Mouse (Mus musculus) naive thymus-derived CD4-positive, alpha-beta T cell, adult 2 months (primary cell): ENCODE results near the gene Klk1b5.
A peak's percentile ranks its signal among the peaks of the same experiment; 100 is the strongest.

Experiments
- DNase-seq: peaks from one replicate; pipeline ENCODE4 v3.0.0-alpha.2; 2011; ENCODE audit warnings: low read depth

Klk1b5 gene

DNA sequence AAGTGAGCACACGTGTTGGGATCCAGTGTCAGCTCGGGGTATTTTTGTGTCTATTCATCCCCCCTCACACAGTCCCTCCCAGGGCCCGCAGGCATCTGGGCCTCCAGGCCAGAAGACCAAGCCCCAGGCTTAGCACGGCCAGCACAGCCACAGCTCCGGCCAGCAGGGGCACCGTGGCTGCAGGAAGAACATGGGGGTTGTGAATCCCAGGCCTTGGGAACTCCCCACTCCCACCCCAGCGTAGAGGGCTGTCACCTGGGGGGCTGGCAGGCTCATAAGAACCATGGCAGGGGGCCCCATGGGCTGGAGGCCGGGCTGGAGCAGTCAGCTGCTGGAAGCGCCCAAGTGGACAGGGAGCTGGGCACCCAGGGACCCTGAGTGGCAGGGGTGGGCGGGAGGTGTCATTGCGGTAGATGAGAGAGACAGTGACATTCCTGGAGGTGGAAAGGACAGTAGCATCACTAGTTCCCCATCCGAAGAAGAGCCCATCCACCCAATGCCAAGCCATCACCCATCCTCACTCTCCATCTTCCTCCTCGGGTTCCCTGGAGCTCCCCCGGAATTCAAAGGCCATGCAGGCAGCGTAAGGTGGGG lies 37.4 kb downstream of the Klk1b5 start:
- DNase-seq: no peak

DNA sequence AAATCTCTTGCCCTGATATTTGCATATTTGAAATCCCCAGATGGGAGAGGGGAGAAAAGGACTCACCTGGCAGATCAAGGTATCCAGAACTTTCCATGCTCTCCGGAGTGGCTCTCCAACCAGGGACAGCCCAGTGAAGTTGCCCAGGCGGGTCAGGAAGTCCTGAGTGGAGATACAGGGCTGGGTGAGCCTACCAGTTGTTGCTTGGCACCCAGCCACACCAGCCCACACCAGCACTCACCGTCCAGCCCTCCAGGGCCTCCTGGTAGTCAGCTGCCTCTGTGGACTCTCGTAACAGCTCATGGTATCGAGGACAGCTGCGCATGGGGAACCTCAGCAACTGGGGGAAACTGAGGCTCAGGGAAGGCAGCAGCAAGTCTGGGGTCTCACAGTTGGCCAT lies 39.2 kb downstream of the Klk1b5 start:
- no peak for DNase-seq

DNA sequence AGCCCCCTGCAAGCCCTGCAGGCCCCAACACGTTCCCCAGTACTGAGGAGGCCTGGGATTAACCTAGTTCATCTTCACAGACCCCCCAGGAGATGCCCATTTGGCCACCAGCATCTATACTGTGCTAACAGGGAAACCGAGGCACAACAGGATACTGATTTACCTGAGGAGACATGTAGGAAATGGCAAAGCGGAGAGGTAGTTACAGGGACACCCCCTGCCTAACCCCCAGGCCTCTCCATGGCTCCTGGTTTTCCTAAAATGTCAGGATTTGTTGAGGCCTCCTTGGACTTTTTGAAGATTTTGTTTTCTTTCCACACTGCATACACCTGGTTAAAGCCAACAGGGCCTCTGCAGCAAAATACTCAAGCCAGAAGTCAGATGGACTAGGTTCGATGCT lies 41.5 kb downstream of the Klk1b5 start, which contains the start of gene Acp4:
Gene Acp4 (minus strand): TSS at position 101 of the 400 bp plus-strand sequence.
- no peak for DNase-seq

DNA sequence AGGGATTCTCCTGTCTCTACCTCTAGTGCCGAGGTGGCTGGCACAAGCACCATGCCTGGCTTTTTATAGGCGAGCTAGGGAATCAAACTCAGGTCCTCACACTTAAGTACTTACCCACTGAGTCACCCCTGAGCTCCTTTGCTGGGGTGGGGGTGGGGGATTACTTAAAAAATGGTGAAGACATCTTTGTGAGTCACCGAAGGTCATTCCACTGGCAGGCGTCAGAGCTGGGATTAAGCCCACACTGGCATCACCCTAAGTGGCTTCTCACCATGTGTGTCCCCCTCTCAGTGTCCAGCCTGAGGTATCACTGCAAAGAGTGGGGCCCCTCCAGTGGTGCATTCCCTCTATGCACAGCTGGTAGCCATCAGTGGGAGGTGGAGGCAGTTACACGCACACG lies 44.7 kb downstream of the Klk1b5 start:
- no peak for DNase-seq

DNA sequence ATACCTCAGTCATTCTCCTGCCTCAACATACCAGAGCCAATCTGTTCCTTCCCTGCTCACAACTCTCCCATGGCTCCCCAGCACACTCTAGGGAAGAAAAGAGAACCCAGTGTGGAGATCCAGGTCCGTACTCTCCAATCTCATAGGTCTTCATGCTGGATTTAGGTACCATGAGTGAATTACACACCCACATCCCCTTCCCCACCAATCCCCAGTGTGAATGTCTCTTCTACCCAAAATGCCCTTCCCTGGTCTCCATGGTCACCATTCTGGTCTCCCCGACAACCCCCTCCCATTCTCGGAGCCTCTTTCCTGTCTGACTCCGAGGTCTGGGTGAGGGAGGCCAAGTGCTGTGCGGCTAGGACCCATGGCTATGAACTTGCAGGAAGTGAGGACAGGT lies 45.4 kb downstream of the Klk1b5 start, which contains the start of gene Gm15517:
Gene Gm15517 (plus strand): TSS at position 301 of the 400 bp plus-strand sequence.
- DNase-seq: no peak

DNA sequence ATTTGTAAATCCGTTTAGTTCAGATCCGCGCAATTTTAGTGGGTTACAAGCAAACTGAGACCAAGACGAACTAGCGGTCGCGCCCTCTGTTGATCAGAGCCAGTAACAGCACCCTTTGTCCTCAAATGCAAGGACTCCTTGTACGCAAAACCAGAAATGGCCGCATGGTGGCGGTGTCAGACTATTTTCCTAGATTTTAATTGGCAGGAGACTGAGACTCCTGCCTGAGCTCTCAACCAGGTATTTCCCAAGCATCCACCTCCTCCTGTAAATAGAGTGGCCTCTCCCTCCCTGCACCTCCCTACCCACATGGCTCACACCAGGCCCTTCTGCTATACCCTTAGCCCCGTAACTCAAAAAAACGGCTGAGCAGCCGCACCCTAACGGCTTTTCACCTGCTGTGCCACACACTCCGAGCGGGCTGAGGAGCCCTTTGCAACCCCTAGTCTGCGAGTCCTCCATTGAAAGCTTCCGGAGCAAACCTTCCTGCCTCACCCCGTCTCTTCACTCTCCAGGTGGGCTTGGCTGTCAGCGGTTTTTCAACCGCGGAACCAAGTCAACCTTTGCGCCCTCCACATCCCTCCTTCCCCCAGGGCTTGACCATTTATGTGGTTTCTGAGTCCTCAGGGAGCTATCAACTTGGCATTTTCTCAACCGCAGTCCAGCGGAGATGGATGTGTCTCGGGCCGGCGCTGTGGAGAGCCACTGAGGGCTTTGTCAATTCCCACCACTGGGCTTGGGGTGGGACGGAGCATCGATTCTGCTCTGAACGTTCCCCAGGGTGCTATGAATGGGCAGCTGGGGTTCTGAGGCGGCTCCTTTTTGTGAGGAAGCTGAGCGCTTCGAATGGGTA lies 47.3 kb downstream of the Klk1b5 start:
- peak; percentile 96 for DNase-seq

DNA sequence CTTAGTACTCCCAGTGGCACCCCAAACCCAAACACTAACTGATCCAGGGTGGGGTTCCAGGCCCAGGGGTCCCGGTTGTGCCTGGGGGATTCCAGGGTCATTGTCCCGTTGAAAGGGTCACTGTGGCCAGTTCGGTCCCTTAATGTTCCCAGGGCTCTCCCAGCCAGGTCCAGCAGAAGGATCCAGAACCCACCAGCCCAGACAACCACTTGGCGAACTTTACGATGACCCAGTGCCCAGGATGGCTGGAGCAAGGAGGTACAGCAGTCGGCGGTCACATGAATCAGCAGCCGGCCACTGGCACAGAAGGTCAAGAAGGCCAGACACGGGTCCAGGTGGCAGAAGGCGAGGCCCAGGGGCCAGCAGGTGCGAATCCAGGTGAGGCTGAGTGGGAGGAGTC lies 52.4 kb downstream of the Klk1b5 start:
- no peak for DNase-seq

DNA sequence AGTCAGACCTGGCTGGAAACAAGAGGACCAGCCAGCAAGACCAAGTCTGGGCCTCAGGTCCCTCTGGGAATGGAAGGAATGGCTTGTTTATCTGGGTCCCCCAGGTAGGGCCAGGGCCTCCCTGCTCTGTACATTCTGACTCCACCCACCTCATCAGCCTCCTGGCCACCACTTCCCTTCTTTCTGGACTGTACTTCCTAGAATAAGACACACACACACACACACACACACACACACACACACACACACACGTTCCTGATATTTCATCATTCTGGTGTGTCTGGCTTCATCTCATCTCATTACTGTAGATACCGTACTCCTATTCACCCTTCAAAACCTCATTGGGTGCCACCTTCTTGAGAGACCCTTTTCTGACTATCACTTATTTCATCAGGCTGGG lies 53.7 kb downstream of the Klk1b5 start:
- no peak for DNase-seq
